Mouse (Mus musculus): ENCODE data around the gene Pgbd5. TPM values are rescaled to one million over a fixed set of nuclear protein-coding genes. Genes with fewer than 3 reads are reported as not detected.
"Not testable (repeated sequence)": the region's sequence is repeated elsewhere in the genome, so short reads cannot be mapped to it uniquely, and the experiment has no call there.

The Pgbd5 gene
- polyA plus RNA-seq, 1 experiment from 2014 or later, result 10.3 TPM

DNA sequence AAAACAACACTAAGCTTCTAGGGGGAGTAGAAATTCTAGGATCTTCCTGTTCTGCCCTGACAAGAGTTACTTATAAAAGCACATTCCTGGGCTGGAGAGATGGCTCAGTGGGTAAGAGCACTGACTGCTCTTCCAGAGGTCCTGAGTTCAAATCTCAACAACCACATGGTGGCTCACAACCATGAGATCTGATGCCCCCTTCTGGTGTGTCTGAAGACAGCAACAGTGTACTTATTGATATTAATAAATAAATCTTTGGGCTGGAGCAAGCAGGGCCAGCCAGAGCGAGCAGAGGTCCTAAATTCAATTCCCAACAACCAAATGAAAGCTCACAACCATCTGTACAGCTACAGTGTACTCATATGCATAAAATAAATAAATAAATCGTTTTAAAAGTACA is 10.7 kb downstream of the Pgbd5 start:
- WGBS, result 66% methylated on average over 2 of the region's 2 CpGs

DNA sequence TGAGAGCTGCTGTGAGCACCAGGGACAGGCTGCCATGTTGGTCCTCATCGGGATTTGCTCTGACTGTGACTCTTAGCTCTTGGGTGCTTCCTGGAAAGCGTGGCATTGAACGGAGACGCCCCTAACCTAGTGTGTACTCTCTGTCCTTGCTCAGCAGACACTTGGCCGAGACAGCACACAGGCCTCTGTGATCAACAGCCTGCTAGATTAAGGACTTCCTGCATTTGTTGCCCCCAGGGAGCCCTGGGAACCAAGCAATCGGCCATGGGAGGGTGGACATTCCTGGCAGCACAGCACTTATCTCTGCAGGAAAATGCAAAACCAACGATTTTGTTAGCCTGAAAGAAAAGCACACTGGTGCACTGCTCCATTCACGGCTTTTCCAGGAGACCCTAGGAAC is 18.0 kb downstream of the Pgbd5 start:
- 0 out of 2 replicates have a peak overlapping the region, but pooled peaks have one; percentile 12 for H3K27ac ChIP-seq
- H3K27me3 ChIP-seq, result no peaks in the 10 kb centered on the region
- H3K4me2 ChIP-seq, result no peak overlapping the region
- H3K4me1 ChIP-seq (replicated peaks), result peaks cover 14% of the 10 kb centered on the region
- 69% methylated on average over 8 of the region's 8 CpGs for WGBS
- H3K9me3 ChIP-seq, result no peaks in the 10 kb centered on the region
- H3K36me3 ChIP-seq, result no peaks in the 10 kb centered on the region; the same call in 1 of the 2 replicates
- no peak for ATAC-seq (ENCODE audit: low FRiP score)
- H3K9ac ChIP-seq, result no peak overlapping the region
- H3K4me3 ChIP-seq, result no peak overlapping the region

More for the DNA sequence above, 10.7 kb downstream of the Pgbd5 start:
- H3K4me3 ChIP-seq; H3K36me3 ChIP-seq; H3K27ac ChIP-seq; ATAC-seq (ENCODE audit: low FRiP score); H3K9ac ChIP-seq; H3K4me2 ChIP-seq; H3K9me3 ChIP-seq: not testable (repeated sequence)
- Histone ChIP-seq H3K4me1 (replicated peaks) (peaks cover 69% of the 10 kb centered on the region), H3K27me3 (peaks cover 13% of the 10 kb centered on the region)

DNA sequence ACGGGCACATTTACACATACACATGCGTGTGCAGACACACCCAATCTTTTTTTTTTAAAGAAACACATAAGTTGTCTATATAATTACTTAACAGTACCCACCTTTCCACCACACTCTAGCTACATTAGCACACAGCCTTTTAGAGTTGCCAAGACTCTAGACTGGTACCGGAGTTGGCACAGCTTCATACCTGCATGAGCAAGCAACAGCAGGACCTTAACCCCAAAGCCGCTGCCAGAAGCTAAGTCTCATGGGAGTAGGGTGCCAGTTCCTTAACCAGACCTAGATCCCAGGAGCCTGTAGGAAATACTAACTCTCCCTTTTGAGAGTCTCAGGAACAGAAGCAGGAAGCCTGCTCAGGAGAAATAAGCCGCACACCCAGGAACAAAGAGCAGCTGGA is 20.5 kb downstream of the Pgbd5 start:
- no peaks in the 10 kb centered on the region for H3K27me3 ChIP-seq
- peaks cover 4% of the 10 kb centered on the region for H3K4me1 ChIP-seq (replicated peaks)
- peaks cover 3% of the 10 kb centered on the region for H3K36me3 ChIP-seq
- no peak for ATAC-seq (ENCODE audit: low FRiP score)
- H3K9ac ChIP-seq, result no peak overlapping the region
- 94% methylated on average over 5 of the region's 5 CpGs for WGBS
- H3K27ac ChIP-seq, result no peak overlapping the region
- H3K4me3 ChIP-seq, result no peak overlapping the region
- no peak overlapping the region for H3K4me2 ChIP-seq
- no peaks in the 10 kb centered on the region for H3K9me3 ChIP-seq

- Histone ChIP-seq H3K27ac (no peak overlapping the region), H3K27me3 (no peaks in the 10 kb centered on the region), H3K9me3 (no peaks in the 10 kb centered on the region), H3K4me3 (no peak overlapping the region), H3K36me3 (peaks cover 3% of the 10 kb centered on the region), H3K4me2 (no peak overlapping the region), H3K9ac (no peak overlapping the region), H3K4me1 (replicated peaks) (peaks cover 4% of the 10 kb centered on the region)
- 75% methylated on average over 6 of the region's 6 CpGs for WGBS
- ATAC-seq (ENCODE audit: low FRiP score), result no peak
Observed at GRCm38 (mm10) chr8:124418185-124418584, 21.3 kb downstream of the Pgbd5 start.

GRCm38 (mm10) chr8:124416646-124417045 is 22.8 kb downstream of the Pgbd5 start:
- peaks cover 4% of the 10 kb centered on the region for H3K4me1 ChIP-seq (replicated peaks)
- no peak overlapping the region for H3K27ac ChIP-seq
- no peak for ATAC-seq (ENCODE audit: low FRiP score)
- H3K9ac ChIP-seq, result no peak overlapping the region
- H3K27me3 ChIP-seq, result no peaks in the 10 kb centered on the region
- H3K36me3 ChIP-seq, result peaks cover 3% of the 10 kb centered on the region
- no peak overlapping the region for H3K4me2 ChIP-seq
- WGBS, result 61% methylated on average over 7 of the region's 7 CpGs
- no peaks in the 10 kb centered on the region for H3K9me3 ChIP-seq
- no peak overlapping the region for H3K4me3 ChIP-seq

DNA sequence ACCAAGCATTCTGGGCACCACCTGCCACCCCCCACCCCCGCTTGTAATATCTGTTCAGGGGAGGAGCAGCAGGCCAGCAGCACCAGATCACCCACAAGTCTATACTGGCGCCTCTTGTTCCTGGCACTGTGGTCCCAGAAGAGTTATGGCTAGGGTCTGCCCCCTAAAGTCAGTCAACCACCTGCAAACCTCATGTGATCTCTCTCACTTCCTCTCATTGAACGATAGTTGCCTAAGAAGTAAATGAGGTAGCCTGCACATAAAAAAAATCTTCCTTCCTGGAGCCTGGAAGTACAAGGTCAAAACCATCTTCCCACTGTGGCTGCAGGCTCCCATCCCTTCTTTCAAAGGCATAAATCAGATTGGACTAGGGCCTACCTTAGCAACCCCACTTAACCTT is 23.7 kb downstream of the Pgbd5 start:
- Histone ChIP-seq H3K9ac (no peak overlapping the region), H3K27me3 (no peaks in the 10 kb centered on the region), H3K4me3 (no peak overlapping the region), H3K4me2 (no peak overlapping the region), H3K4me1 (replicated peaks) (peaks cover 4% of the 10 kb centered on the region; the same call in 1 of the 2 replicates), H3K27ac (no peak overlapping the region), H3K9me3 (no peaks in the 10 kb centered on the region), H3K36me3 (peaks cover 3% of the 10 kb centered on the region)
- ATAC-seq (ENCODE audit: low FRiP score), result no peak
- 88% methylated on average over 3 of the region's 3 CpGs for WGBS

- Histone ChIP-seq H3K36me3 (peaks cover 3% of the 10 kb centered on the region), H3K4me2 (no peak overlapping the region), H3K9me3 (no peaks in the 10 kb centered on the region), H3K27ac (no peak overlapping the region), H3K4me3 (no peak overlapping the region), H3K27me3 (no peaks in the 10 kb centered on the region), H3K9ac (no peak overlapping the region), H3K4me1 (replicated peaks) (peaks cover 4% of the 10 kb centered on the region; the same call in 1 of the 2 replicates)
- 91% methylated on average over 8 of the region's 8 CpGs for WGBS
- ATAC-seq (ENCODE audit: low FRiP score), result no peak
Observed at GRCm38 (mm10) chr8:124415002-124415401, 24.5 kb downstream of the Pgbd5 start.

GRCm38 (mm10) chr8:124413244-124413965 is 26.1 kb downstream of the Pgbd5 start:
- Histone ChIP-seq H3K36me3 (peaks cover 3% of the 10 kb centered on the region), H3K4me3 (no peak overlapping the region), H3K27ac (no peak overlapping the region), H3K9me3 (no peaks in the 10 kb centered on the region), H3K4me2 (no peak overlapping the region), H3K9ac (no peak overlapping the region), H3K4me1 (replicated peaks) (peaks cover 4% of the 10 kb centered on the region; the same call in 1 of the 2 replicates), H3K27me3 (no peaks in the 10 kb centered on the region)
- ATAC-seq (ENCODE audit: low FRiP score), result no peak
- WGBS, result 81% methylated on average over 11 of the region's 11 CpGs

- Histone ChIP-seq H3K9ac (no peak overlapping the region), H3K4me3 (no peak overlapping the region), H3K27me3 (no peaks in the 10 kb centered on the region), H3K4me1 (replicated peaks) (peaks cover 4% of the 10 kb centered on the region; the same call in 1 of the 2 replicates), H3K4me2 (no peak overlapping the region), H3K9me3 (no peaks in the 10 kb centered on the region), H3K27ac (no peak overlapping the region), H3K36me3 (peaks cover 3% of the 10 kb centered on the region)
- WGBS, result 86% methylated on average over 19 of the region's 19 CpGs
- ATAC-seq (ENCODE audit: low FRiP score), result no peak
Observed at GRCm38 (mm10) chr8:124412496-124413243, 26.8 kb downstream of the Pgbd5 start.

GRCm38 (mm10) chr8:124404471-124405260 is 34.8 kb downstream of the Pgbd5 start:
- Histone ChIP-seq H3K36me3 (no peaks in the 10 kb centered on the region; the same call in 1 of the 2 replicates), H3K9me3 (no peaks in the 10 kb centered on the region), H3K4me3 (no peak overlapping the region), H3K4me2 (no peak overlapping the region), H3K4me1 (replicated peaks) (peaks cover 15% of the 10 kb centered on the region), H3K9ac (no peak overlapping the region), H3K27ac (peak overlapping the region; percentile 69), H3K27me3 (no peaks in the 10 kb centered on the region)
- WGBS, result 66% methylated on average over 11 of the region's 12 CpGs
- peak; percentile 30; the same call in 1 of the 2 replicates for ATAC-seq (ENCODE audit: low FRiP score)

- no peaks in the 10 kb centered on the region for H3K9me3 ChIP-seq
- 52% methylated on average over 3 of the region's 3 CpGs for WGBS
- no peak overlapping the region for H3K4me3 ChIP-seq
- ATAC-seq (ENCODE audit: low FRiP score), result peak; percentile 41; the same call in 1 of the 2 replicates
- H3K4me2 ChIP-seq, result no peak overlapping the region
- no peak overlapping the region for H3K9ac ChIP-seq
- H3K4me1 ChIP-seq (replicated peaks), result peaks cover 23% of the 10 kb centered on the region
- H3K36me3 ChIP-seq, result no peaks in the 10 kb centered on the region; the same call in 1 of the 2 replicates
- no peaks in the 10 kb centered on the region for H3K27me3 ChIP-seq
- 0 out of 2 replicates have a peak overlapping the region, but pooled peaks have one; percentile 69 for H3K27ac ChIP-seq
Observed at GRCm38 (mm10) chr8:124403876-124404275, 35.6 kb downstream of the Pgbd5 start.

GRCm38 (mm10) chr8:124399403-124399861 is 40.0 kb downstream of the Pgbd5 start:
- Histone ChIP-seq H3K4me1 (replicated peaks) (peaks cover 20% of the 10 kb centered on the region), H3K27me3 (no peaks in the 10 kb centered on the region), H3K4me2 (no peak overlapping the region), H3K9me3 (no peaks in the 10 kb centered on the region), H3K36me3 (no peaks in the 10 kb centered on the region), H3K9ac (no peak overlapping the region), H3K4me3 (no peak overlapping the region), H3K27ac (no peak overlapping the region)
- 82% methylated on average over 11 of the region's 11 CpGs for WGBS
- no peak for ATAC-seq (ENCODE audit: low FRiP score)
